Mouse (Mus musculus) brain, embryonic 18.5 days (tissue): ENCODE data around the gene Tep1.

Experiments used
- DNase-seq: peaks from one replicate; pipeline ENCODE4 v3.0.0-alpha.2; 2012; ENCODE audit warnings: low read depth, low spot score

Gene Tep1

GRCm38 (mm10) chr14:50795261-50795935 is 75.0 kb downstream of the Tep1 start:
- DNase-seq = no peak

DNA sequence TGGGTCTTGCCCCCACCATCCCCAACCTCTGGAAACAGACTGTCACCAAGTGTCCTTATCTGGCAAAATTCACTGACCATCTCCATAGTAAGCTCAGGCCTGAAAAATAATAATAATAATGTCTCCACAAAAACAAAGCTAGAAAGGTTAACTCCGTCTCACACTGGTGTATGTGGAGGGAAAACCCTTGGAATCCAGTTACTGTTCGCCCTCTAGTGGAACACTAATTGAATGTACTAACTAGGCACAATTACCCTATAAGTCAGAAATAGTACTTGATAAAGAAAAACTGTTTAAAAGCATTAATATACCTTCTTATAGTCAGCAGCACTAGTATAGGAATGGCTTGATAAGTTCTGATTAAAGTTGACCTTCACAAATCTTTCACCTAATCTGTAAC is 82.2 kb downstream of the Tep1 start:
- no peak for DNase-seq

DNA sequence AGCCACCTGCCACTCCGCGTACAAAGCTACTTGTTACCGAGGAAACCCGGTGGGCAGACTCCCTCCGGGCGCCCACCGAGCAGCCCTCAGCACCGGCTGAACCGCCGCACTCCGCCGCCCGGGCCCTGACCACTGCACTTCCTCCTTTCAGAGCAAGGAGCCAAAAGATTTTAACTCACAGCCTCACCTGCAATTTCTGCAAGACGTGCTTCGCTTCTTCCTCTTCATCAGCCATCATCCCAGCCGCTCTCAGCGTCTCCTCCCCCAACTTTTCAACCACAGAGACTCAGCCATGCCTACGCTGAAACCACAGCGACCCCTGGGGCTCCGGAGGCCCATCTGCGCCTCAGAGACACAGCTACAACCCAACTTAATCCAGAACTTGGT is 85.1 kb downstream of the Tep1 start, which contains the start of gene Ttc5:
Gene Ttc5 (minus strand): TSS at position 269 of the 387 bp plus-strand sequence.
- peak; percentile 66 for DNase-seq

GRCm38 (mm10) chr14:50784391-50785250 is 85.7 kb downstream of the Tep1 start:
- no peak for DNase-seq

- no peak for DNase-seq
These were observed 88.2 kb downstream of the Tep1 start for GRCm38 (mm10) chr14:50782166-50782565.
